Mouse (Mus musculus): ENCODE results near the gene Slc7a8. TPM values are rescaled to one million over a fixed set of nuclear protein-coding genes. Genes with fewer than 3 reads are reported as not detected.

Slc7a8 gene
- polyA plus RNA-seq, 1 experiment from 2014 or later, result 2.2 TPM

DNA sequence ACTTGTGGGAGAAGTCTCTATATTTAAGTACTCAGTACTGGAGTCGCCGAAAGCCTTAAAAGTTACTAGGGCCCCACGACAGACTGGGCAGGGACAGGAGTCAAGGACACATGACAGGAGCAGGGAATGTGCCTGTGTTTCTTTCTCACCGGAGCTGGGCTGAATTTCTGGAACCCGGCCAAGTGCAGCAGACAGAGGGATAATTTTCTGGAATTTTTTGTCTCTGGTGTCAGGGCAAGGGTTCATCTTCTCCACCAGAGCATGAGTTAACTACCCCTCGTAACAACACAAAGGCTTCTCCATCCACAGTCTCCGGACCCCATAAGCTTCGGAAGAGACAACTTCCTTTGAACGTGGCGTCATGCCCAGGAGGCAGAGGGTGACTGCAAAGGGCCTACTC, 4.7 kb upstream of the Slc7a8 start:
- ATAC-seq (no peak), DNase-seq (no peak)
- Histone ChIP-seq H3K9ac (replicated peaks) (no peak overlapping the region), H3K27ac (ENCODE audit: low read depth) (no peak overlapping the region), H3K36me3 (replicated peaks; ENCODE audit: insufficient read depth, low read length) (no peaks in the 10 kb centered on the region), H3K4me1 (ENCODE audit: insufficient read depth) (peaks cover 5% of the 10 kb centered on the region), H3K27me3 (ENCODE audit: insufficient read depth, low read length) (peaks cover 18% of the 10 kb centered on the region), H3K4me2 (ENCODE audit: low read depth, low read length) (no peak overlapping the region), H3K4me3 (ENCODE audit: low read depth, low read length) (no peak overlapping the region), H3K9me3 (ENCODE audit: low read length) (no peaks in the 10 kb centered on the region)
- 73% methylated on average over 10 of the region's 10 CpGs for WGBS (ENCODE audit: insufficient replicate concordance)
- TF ChIP-seq CTCF (IDR thresholded peaks at IDR 0.05; ENCODE audit: low read depth) (no peak), EP300 (IDR thresholded peaks at IDR 0.05; ENCODE audit: low read depth) (no peak)

DNA sequence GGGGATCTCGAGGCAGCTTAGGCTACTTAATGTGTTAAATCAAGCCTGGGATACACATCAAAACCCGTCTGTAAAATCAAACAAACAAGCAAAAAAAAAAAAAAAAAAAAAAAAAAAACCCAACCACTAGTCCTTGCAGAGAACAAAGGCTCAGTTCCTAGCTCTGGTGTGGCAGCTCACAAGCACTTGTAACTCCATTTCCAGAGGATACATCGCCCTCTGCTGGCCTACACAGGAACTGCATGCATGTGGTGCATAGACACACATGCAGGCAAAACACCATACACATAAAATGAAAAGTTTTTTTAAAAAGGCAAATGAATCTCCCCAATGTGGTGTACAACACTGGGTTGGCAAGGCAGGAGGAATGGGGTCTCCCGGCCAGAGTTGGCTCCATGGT, 4.2 kb upstream of the Slc7a8 start:
- 58% methylated on average over 4 of the region's 4 CpGs for WGBS (ENCODE audit: insufficient replicate concordance)
- H3K27me3 ChIP-seq (ENCODE audit: insufficient read depth, low read length), result peaks cover 22% of the 10 kb centered on the region
- H3K4me2 ChIP-seq (ENCODE audit: low read depth, low read length), result no peak overlapping the region
- H3K4me3 ChIP-seq (ENCODE audit: low read depth, low read length), result no peak overlapping the region
- H3K9ac ChIP-seq (replicated peaks), result no peak overlapping the region
- no peaks in the 10 kb centered on the region for H3K36me3 ChIP-seq (replicated peaks; ENCODE audit: insufficient read depth, low read length)
- H3K9me3 ChIP-seq (ENCODE audit: low read length), result no peaks in the 10 kb centered on the region
- TF ChIP-seq CTCF (IDR thresholded peaks at IDR 0.05; ENCODE audit: low read depth) (peak; percentile 90), EP300 (IDR thresholded peaks at IDR 0.05; ENCODE audit: low read depth) (no peak)
- H3K4me1 ChIP-seq (ENCODE audit: insufficient read depth), result peaks cover 7% of the 10 kb centered on the region
- ATAC-seq (no peak), DNase-seq (peak; percentile 82)
- no peak overlapping the region for H3K27ac ChIP-seq (ENCODE audit: low read depth)

DNA sequence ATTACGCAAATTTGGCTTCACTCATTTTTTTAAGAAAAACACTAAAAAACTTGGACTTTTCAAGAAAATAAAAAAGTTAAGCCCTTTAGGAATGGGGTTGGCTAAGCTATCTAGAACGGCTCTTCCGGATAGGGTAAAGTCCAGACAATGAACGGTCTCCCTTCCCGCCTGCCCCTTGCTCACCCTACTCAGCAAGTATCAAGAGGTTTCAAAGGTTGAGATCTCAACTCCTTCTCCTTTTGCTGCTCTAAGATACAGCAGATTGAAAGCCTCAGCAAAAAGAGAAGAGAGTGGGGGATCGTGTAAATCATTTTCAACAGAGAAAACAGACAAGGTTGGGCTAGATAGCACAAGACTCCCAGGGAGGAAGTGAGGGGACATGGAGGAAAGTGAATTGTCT, 1.2 kb upstream of the Slc7a8 start:
- H3K4me3 ChIP-seq (ENCODE audit: low read depth, low read length), result no peak overlapping the region
- no peaks in the 10 kb centered on the region for H3K9me3 ChIP-seq (ENCODE audit: low read length)
- H3K9ac ChIP-seq (replicated peaks), result no peak overlapping the region
- no peak overlapping the region for H3K4me2 ChIP-seq (ENCODE audit: low read depth, low read length)
- no peak overlapping the region for H3K27ac ChIP-seq (ENCODE audit: low read depth)
- H3K27me3 ChIP-seq (ENCODE audit: insufficient read depth, low read length), result peaks cover 33% of the 10 kb centered on the region
- TF ChIP-seq CTCF (IDR thresholded peaks at IDR 0.05; ENCODE audit: low read depth) (no peak), EP300 (IDR thresholded peaks at IDR 0.05; ENCODE audit: low read depth) (no peak)
- ATAC-seq, result no peak
- no peaks in the 10 kb centered on the region for H3K36me3 ChIP-seq (replicated peaks; ENCODE audit: insufficient read depth, low read length)
- WGBS (ENCODE audit: insufficient replicate concordance), result 63% methylated on average over 6 of the region's 6 CpGs
- no peak for DNase-seq
- peaks cover 12% of the 10 kb centered on the region for H3K4me1 ChIP-seq (ENCODE audit: insufficient read depth)

DNA sequence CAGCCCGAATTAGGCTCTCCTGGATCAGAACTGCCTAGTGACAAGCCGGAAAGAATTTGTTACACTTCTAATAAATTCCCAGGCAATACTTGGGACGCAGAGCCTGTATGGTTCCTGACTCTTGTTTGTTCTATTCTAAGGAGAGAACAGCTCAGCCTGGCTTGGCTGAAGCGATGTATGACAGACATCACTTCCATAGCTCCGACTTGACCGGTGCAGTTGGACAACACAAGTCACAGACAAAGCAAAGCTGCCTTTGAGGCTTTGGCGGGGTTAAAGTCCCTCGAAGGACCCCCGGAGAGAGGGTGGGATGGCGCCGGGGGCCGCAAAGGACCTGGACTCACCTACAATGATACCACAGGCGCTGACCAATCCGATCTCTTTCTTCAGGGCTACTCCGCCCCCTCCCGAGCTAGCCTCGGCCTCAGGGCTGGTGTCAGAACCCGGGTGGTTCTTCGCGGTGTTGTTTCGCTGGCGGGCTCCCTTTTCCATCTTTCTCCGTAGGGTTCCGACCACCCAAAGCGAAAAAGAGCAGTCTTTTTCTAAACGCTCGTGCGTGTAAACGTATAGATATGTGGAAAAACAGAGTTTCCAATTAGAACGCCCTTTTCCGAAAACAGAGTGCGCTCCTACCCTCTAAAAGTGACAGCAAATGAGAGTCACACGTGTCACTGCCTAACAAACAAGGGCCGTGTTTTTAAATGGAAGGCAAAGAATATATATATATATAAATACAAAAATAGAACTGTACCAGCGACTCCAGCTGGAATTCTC, 723 bp downstream of the Slc7a8 start:
- no peaks in the 10 kb centered on the region for H3K9me3 ChIP-seq (ENCODE audit: low read length)
- no peaks in the 10 kb centered on the region for H3K36me3 ChIP-seq (replicated peaks; ENCODE audit: insufficient read depth, low read length)
- peak overlapping the region; percentile 47 for H3K9ac ChIP-seq (replicated peaks)
- peak overlapping the region; percentile 56 for H3K4me3 ChIP-seq (ENCODE audit: low read depth, low read length)
- DNase-seq (peak; percentile 42), ATAC-seq (0 out of 2 replicates have a peak, but pooled peaks have one; percentile 41)
- H3K27me3 ChIP-seq (ENCODE audit: insufficient read depth, low read length), result peaks cover 33% of the 10 kb centered on the region
- H3K4me1 ChIP-seq (ENCODE audit: insufficient read depth), result peaks cover 10% of the 10 kb centered on the region
- no peak for TF ChIP-seq CTCF (IDR thresholded peaks at IDR 0.05; ENCODE audit: low read depth)
- TF ChIP-seq EP300 (IDR thresholded peaks at IDR 0.05; ENCODE audit: low read depth), result no peak
- peak overlapping the region; percentile 86 for H3K4me2 ChIP-seq (ENCODE audit: low read depth, low read length)
- 5% methylated on average over 35 of the region's 35 CpGs for WGBS (ENCODE audit: insufficient replicate concordance)
- no peak overlapping the region for H3K27ac ChIP-seq (ENCODE audit: low read depth)

DNA sequence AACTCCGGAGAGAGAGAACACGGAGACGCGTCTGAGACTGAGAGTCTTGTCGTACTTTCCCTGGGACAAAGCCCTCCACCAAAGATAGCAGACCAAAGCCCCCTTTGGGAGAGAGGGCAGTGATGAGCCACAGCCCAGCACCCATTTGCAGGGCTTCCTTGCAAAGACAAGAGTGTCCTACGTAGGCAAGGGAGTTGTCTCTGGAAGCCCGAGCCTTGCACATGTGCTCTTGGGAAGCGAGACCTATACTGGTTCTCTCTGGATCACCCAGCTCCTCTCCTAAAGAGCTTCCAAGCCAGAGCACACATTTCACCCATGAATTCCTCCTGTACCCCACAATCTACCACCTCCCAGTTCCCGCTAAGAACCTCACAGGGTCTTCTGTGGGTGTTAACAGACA, 1.7 kb downstream of the Slc7a8 start:
- H3K4me3 ChIP-seq (ENCODE audit: low read depth, low read length), result no peak overlapping the region
- DNase-seq (no peak), ATAC-seq (no peak)
- no peaks in the 10 kb centered on the region for H3K9me3 ChIP-seq (ENCODE audit: low read length)
- H3K9ac ChIP-seq (replicated peaks), result no peak overlapping the region
- H3K4me2 ChIP-seq (ENCODE audit: low read depth, low read length), result no peak overlapping the region
- no peak overlapping the region for H3K27ac ChIP-seq (ENCODE audit: low read depth)
- no peak for TF ChIP-seq CTCF (IDR thresholded peaks at IDR 0.05; ENCODE audit: low read depth)
- TF ChIP-seq EP300 (IDR thresholded peaks at IDR 0.05; ENCODE audit: low read depth), result no peak
- no peaks in the 10 kb centered on the region for H3K36me3 ChIP-seq (replicated peaks; ENCODE audit: insufficient read depth, low read length)
- WGBS (ENCODE audit: insufficient replicate concordance), result 81% methylated on average over 9 of the region's 9 CpGs
- peaks cover 10% of the 10 kb centered on the region for H3K4me1 ChIP-seq (ENCODE audit: insufficient read depth)
- H3K27me3 ChIP-seq (ENCODE audit: insufficient read depth, low read length), result peaks cover 33% of the 10 kb centered on the region

DNA sequence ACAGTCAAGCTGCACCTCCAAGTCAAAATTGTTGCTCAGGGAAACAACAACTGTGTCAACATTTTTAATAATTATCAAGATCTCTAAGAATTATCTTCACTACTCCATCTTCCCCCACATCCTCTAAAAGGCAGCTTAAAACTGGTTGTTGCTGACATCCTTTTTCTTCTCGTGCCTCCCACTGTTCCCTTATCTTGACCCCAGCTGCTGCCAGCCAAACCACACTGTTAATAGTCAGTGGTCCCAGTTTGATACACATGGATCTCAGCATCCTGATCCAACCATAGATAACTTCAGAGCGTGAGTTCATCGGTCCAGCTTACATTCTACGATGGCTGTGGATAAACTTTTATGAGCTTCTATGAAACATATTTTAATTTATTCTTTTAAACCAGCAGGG, 3.9 kb downstream of the Slc7a8 start:
- DNase-seq, result no peak
- H3K4me1 ChIP-seq (ENCODE audit: insufficient read depth), result peaks cover 10% of the 10 kb centered on the region
- WGBS (ENCODE audit: insufficient replicate concordance), result 41% methylated on average over 4 of the region's 4 CpGs
- H3K27me3 ChIP-seq (ENCODE audit: insufficient read depth, low read length), result peaks cover 25% of the 10 kb centered on the region
- no peaks in the 10 kb centered on the region for H3K36me3 ChIP-seq (replicated peaks; ENCODE audit: insufficient read depth, low read length)
- no peak overlapping the region for H3K9ac ChIP-seq (replicated peaks)
- TF ChIP-seq EP300 (IDR thresholded peaks at IDR 0.05; ENCODE audit: low read depth) (no peak), CTCF (IDR thresholded peaks at IDR 0.05; ENCODE audit: low read depth) (no peak)
- no peak for ATAC-seq
- H3K27ac ChIP-seq (ENCODE audit: low read depth), result no peak overlapping the region
- no peaks in the 10 kb centered on the region for H3K9me3 ChIP-seq (ENCODE audit: low read length)
- H3K4me3 ChIP-seq (ENCODE audit: low read depth, low read length), result no peak overlapping the region
- H3K4me2 ChIP-seq (ENCODE audit: low read depth, low read length), result no peak overlapping the region

All from liver, postnatal 0 days (tissue).